Comparison of ENCODE assay signal across 16 mouse cellular contexts in genomic region chr3:80894745-80895480, GRCm38 (mm10). TPM values are rescaled to one million over a fixed set of nuclear protein-coding genes. Genes with fewer than 3 reads are reported as not detected.
A peak's percentile ranks its signal among the peaks of the same experiment; 100 is the strongest.
DNase-seq lines count a peak whose midpoint lies in the region; ATAC-seq lines count a peak whose summit lies in the region.
"Had no signal": no experiment of that assay in that cellular context is flagged by ENCODE, and none has a peak within 500 bp of the region (broad histone marks: within the 10 kb centered on the region; RNA-seq: fewer than 3 reads in every experiment).

No protein-coding gene starts in this region.

- H3K27me3 ChIP-seq in hindbrain, embryonic 14.5 days (ENCODE audit: control insufficient read depth, insufficient read depth, low read length): no peaks in the 10 kb centered on the region
- H3K27me3 ChIP-seq: forebrain, embryonic 12.5 days; midbrain, embryonic 15.5 days had no signal

- H3K27ac ChIP-seq in hindbrain, embryonic 14.5 days: no peak overlapping the region
- H3K27ac ChIP-seq: forebrain, embryonic 12.5 days; gastrocnemius, adult 2 months; midbrain, embryonic 15.5 days had no signal

- no peaks in the 10 kb centered on the region for H3K36me3 ChIP-seq in hindbrain, embryonic 14.5 days (replicated peaks; ENCODE audit: control insufficient read depth, insufficient read depth)
- H3K36me3 ChIP-seq: forebrain, embryonic 12.5 days; midbrain, embryonic 15.5 days had no signal

- no peaks in the 10 kb centered on the region for H3K9me3 ChIP-seq in hindbrain, embryonic 14.5 days (ENCODE audit: control insufficient read depth, low read length)
- H3K9me3 ChIP-seq: forebrain, embryonic 12.5 days; midbrain, embryonic 15.5 days had no signal

- intact Hi-C loops in left cerebral cortex, postnatal 25 days (cut with DNase I): no loop called here

- H3K4me3 ChIP-seq in hindbrain, embryonic 14.5 days (replicated peaks; ENCODE audit: low read length): no peak overlapping the region
- H3K4me3 ChIP-seq: forebrain, embryonic 12.5 days; gastrocnemius, adult 2 months; midbrain, embryonic 15.5 days had no signal

- H3K4me2 ChIP-seq in hindbrain, embryonic 14.5 days (replicated peaks): no peak overlapping the region
- H3K4me2 ChIP-seq: forebrain, embryonic 12.5 days; liver, embryonic 11.5 days; lung, embryonic 14.5 days; midbrain, embryonic 15.5 days had no signal

- no peak overlapping the region for H3K9ac ChIP-seq in hindbrain, embryonic 14.5 days
- H3K9ac ChIP-seq: forebrain, embryonic 12.5 days; lung, embryonic 14.5 days; midbrain, embryonic 15.5 days had no signal

- 80% methylated on average over 5 of the region's 5 CpGs for WGBS in hindbrain, embryonic 14.5 days

- no peak for ATAC-seq in hindbrain, embryonic 14.5 days (ENCODE audit: low FRiP score)
- ATAC-seq: hindbrain, embryonic 16.5 days; midbrain, embryonic 15.5 days had no signal

- DNase-seq in adrenal gland, adult 2 months: peak; percentile 71
- no peak for DNase-seq in adrenal gland, adult 18-20 months (ENCODE audit: low spot score in 2 of 2)
- peak; percentile 43 for DNase-seq in Muller cell, postnatal 12 days (ENCODE audit: inconsistent ontology term)
- peak; percentile 20 for DNase-seq in cerebellum, adult 11 months
- DNase-seq in cerebellum, postnatal 25 days: peak; percentile 37 to 65
- DNase-seq in hindbrain, embryonic 14.5 days (ENCODE audit: low spot score): no peak
- DNase-seq in urinary bladder, adult 2 months (ENCODE audit: low spot score): no peak
- DNase-seq in left cerebral cortex, postnatal 25 days (ENCODE audit: low spot score in 2 of 2): no peak
- DNase-seq: gastrocnemius, adult 2 months; heart, postnatal 10 days; kidney, adult 9 months; lung, embryonic 14.5 days had no signal

- no peaks in the 10 kb centered on the region for H3K4me1 ChIP-seq in hindbrain, embryonic 14.5 days (replicated peaks; ENCODE audit: control insufficient read depth, insufficient read depth, low read length)
- H3K4me1 ChIP-seq: forebrain, embryonic 12.5 days had no signal

RNA-seq across cellular contexts. Expression of gene Glrb, which starts 18.5 kb away (rescaled TPM):
- total RNA-seq in adrenal gland, adult 2 months (2021): 10 to 100 TPM in 1 of 2 experiments, 1 to 10 TPM in 1; 7.1 to 15.4 TPM
- 1.8 and 2.5 TPM in 2 replicates for polyA plus RNA-seq in adrenal gland, adult 2 months (2012; rRNA removed)
- 1 to 10 TPM; 9.3 to 9.6 TPM for total RNA-seq in adrenal gland, adult 18-20 months (2021)
- 44.3 and 59.0 TPM in 2 replicates for polyA plus RNA-seq in hindbrain, embryonic 14.5 days (2014; fragmentation: Nextera tagmentation; extraction: Ambion mirVana)
- 1.0 and 1.7 TPM in 2 replicates for polyA plus RNA-seq in urinary bladder, adult 2 months (2012; rRNA removed)
- 100 to 1,000 TPM; 200 to 208 TPM for total RNA-seq in left cerebral cortex, postnatal 25 days (2021)

Comparison
In these comparisons a context has a peak if more than half of its experiments do, and no peak if none do; other contexts are left out.
1. DNase-seq: peak in adrenal gland, adult 2 months (single experiment), Muller cell, postnatal 12 days (single experiment), cerebellum, adult 11 months (single experiment) and cerebellum, postnatal 25 days (2 of 2); none in adrenal gland, adult 18-20 months (0 of 2), hindbrain, embryonic 14.5 days (single experiment), urinary bladder, adult 2 months (single experiment) and left cerebral cortex, postnatal 25 days (0 of 2).
2. RNA of gene Glrb, which starts 18.5 kb away (total RNA-seq): 200 to 208 TPM in left cerebral cortex, postnatal 25 days; 7.1 to 15.4 TPM in adrenal gland, adult 2 months and 9.3 to 9.6 TPM in adrenal gland, adult 18-20 months; every median in the first group is over 10 times any median in the second.